Mouse (Mus musculus): Measurements from ENCODE around the gene Pttg1ip.

GRCm38 (mm10) chr10:77613409-77613808, 31.9 kb downstream of the Pttg1ip start:
- no peak for TF ChIP-seq POLR2A (IDR thresholded peaks at IDR 0.05; ENCODE audit: control insufficient read depth, low read depth, low read length)
- TF ChIP-seq CTCF (IDR thresholded peaks at IDR 0.05; ENCODE audit: control insufficient read depth, insufficient read depth, insufficient replicate concordance, low read depth, low read length): no peak

Measured in testis, adult 2 months (tissue).